Mouse (Mus musculus): Measurements from ENCODE around the gene Gpc6.

DNA sequence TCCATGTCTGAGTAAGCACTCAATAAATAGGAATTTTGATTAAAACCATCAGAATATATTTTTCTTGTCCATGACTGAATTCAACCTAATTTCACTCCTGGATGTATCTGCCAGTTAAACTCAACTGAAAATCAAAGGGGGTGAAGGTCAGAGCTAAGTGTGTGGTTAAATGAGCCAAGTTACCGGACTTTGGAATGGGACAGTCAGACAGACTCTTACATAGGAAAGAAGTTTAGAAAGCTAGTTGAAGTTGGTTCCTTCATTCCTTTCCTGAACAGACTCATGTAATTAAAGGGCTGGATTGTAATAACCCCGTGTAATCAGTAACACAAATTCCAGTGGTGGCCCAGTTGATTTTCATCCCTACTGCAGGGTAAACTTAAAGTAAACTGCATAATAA, 595.6 kb downstream of the Gpc6 start:
- TF ChIP-seq EP300 (optimal IDR thresholded peaks at IDR 0.05) (no peak), CTCF (IDR thresholded peaks at IDR 0.05; ENCODE audit: low read depth) (no peak)

All from stomach, postnatal 0 days (tissue).